Mouse (Mus musculus) embryonic fibroblast, embryonic 13.5 days (primary cell): ENCODE data around the gene Syt15.

ENCODE experiments used
- CTCF ChIP-seq: IDR thresholded peaks from 2 replicates; pipeline ENCODE4 v1.5.1; 2011; ENCODE audit warnings: mild to moderate bottlenecking, control low read depth, low read length, moderate library complexity, borderline replicate concordance; ENCODE audit not compliant: insufficient read depth
- POLR2A ChIP-seq: IDR thresholded peaks from 2 replicates; pipeline ENCODE4 v1.6.1; 2011; ENCODE audit warnings: low read depth, mild to moderate bottlenecking, control low read depth, low read length, moderate library complexity

DNA sequence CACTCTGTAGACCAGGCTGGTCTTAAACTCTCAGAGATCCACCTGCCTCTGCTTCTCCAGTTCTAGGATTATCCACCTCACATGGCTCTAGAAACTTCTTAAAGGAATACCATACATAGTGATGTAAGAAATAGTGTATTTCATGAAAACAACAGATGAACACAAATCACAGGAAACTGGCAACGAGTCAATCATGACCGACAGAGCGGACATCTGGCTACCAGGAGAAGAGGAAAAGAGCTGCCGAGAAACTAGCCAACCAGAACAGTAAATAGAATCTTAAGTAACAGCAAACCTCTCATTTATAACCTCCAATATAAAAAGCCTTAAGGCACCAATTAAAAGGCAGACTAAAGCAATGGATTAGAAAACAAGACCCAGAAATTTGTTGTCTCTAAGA lies 60.3 kb downstream of the Syt15 start:
- TF ChIP-seq POLR2A, result no peak
- TF ChIP-seq CTCF, result no peak
